Mouse (Mus musculus) heart, adult 9 months (tissue): ENCODE data around the gene Snx15.

Source experiments
- DNase-seq, 2 experiments: peaks; one replicate each; pipeline ENCODE4 v3.0.0; 2022; ENCODE audit warnings: low spot score in 2 of 2

The Snx15 gene

DNA sequence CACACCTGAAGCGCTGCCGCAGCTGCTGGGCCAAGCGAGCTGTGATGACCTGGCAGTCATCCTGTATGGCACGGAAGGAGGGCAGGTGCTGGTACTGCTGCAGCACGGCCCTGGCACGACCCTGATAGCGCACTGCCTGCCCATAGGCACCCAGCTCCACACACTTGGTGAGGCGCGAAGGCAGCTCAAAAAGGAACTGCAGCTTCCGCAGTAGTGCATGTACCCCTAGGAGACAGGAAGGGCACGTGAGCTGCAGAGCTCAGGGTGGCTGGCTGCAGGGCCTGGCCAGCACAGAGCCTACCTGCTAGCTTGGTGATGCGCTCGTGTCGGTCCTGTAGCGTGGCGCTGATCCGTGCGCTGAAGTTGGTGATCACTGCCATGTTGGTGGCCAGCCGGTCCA lies 56.8 kb downstream of the Snx15 start:
- DNase-seq = no peak

DNA sequence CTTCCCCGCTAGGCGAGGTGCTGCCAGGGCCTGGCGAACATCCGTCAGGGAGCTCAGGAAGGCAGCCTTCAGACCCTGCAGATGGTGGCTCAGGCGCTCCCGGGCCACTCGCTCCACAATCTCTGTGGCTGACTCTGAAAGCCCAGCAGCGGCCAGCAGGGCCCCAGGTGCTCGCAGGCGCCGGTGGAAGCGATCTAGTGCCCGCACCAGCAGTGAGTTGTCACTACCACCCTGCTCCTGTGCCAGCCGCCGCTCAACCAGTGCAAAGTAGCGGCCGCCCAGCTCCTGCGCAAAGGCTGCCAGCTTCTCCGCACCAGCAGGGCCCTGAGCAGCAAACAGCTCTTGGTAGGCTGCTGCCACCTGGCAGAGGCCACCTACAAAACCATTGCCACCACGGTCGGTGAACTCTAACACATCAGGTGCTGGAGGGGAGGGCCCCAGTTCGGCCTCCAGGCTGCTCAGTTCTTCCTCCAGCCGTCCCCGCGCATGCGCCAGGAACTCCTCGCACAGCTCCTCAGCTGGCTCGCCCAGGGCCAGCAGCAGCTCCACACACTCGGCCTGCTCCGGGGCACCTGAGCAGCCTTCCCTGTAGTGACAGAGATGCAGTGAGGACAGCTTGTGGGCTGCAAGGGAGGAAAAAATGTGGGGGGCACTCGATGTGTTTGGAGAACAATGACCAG lies 57.4 kb downstream of the Snx15 start:
- DNase-seq = no peak

DNA sequence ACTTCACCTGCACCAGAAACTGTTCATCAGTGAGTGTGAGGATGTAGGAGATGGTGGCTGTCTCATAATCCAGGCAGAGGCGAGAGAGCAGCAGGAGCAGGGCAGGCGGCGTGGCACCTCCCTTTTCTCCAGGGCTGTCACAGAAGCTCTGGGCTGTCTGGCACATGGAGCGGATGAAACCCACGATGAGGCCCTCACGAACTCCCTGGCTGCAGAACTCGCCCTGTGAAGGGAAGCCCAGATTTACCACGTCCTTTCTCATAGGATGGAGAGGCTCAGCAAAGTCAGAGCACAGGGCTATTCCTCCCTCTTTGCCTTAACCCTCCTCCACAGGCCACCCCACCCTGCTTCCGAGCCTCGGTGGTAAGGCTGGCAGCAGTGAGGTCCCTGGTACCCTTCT lies 58.3 kb downstream of the Snx15 start:
- no peak for DNase-seq
